Mouse (Mus musculus): ENCODE measurements at regions not wholly inside any gene's neighbourhood (a gene's known extent, or its start where the extent isn't known, plus 50 kb on each side); places are given as distances from the start of the nearest gene placed in this dataset.

DNA sequence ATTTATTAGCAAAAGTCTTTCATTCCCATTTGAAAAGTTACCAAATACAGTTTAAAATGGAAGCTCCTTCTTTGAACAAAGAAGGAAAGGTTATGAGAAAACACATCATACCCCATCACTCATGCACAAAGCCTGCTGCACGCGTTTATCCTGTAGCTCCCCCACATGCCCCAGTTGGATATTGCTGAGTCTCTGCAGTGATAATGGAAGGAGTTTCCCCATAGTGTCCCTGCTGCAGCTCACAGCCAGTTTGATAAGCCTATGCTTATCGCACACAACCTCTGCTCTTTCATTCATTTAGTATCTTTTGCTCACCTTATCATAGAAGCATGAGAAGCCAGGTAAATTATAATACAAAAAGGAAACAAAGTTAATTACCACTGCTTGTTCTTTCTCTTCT, 55.1 kb upstream of the 1700008P02Rik start:
- DNase-seq: no peak
